Mouse (Mus musculus) testis, adult 10 weeks (tissue): Measurements from ENCODE around the gene Gm34653. TPM values are rescaled to one million over a fixed set of nuclear protein-coding genes. Genes with fewer than 3 reads are reported as not detected.

Source experiments
- polyA plus RNA-seq: library from polyadenylated mRNA; stranded (reverse); fragments of 350-450 nt; fragmentation: Illumina TruSeq; extraction: RNeasy Lipid Tissue Mini Kit (QIAGEN cat#74804); gene quantifications from one replicate; pipeline ENCODE4 v1.2.3, GENCODE M21; 2014; ENCODE audit warnings: low read depth, low replicate concordance

Gene Gm34653
- polyA plus RNA-seq: 0.17 TPM

GRCm38 (mm10) chr2:34832766-34833457 lies at the start of gene Gm34653:
Gm34653 (plus strand) TSS chr2:34833007.

GRCm38 (mm10) chr2:34799357-34800256 lies 33.2 kb upstream of the Gm34653 start, which contains the start of gene Rabepk:
Rabepk (minus strand) TSS chr2:34799912.

GRCm38 (mm10) chr2:34825827-34826459 lies 6.9 kb upstream of the Gm34653 start, which contains the start of gene Fbxw2:
Fbxw2 (minus strand) TSS chr2:34826311.

GRCm38 (mm10) chr2:34874271-34874670 lies 41.5 kb downstream of the Gm34653 start, which contains the start of gene Cutal:
Cutal (plus strand) TSS chr2:34874396.

GRCm38 (mm10) chr2:34874816-34875345 lies 42.1 kb downstream of the Gm34653 start, which contains the start of gene Psmd5:
Psmd5 (minus strand) TSS chr2:34874968.

Other genes with a start within 250 kb of the Gm34653 start
- gene Gapvd1, start 77.8 kb upstream of the Gm34653 start, polyA plus RNA-seq: 48.2 TPM
- 939 TPM for gene Hspa5, start 61.0 kb upstream of the Gm34653 start, polyA plus RNA-seq
- 53.7 TPM for gene Rabepk, start 33.1 kb upstream of the Gm34653 start, polyA plus RNA-seq
- 28.6 TPM for gene Fbxw2, start 6.7 kb upstream of the Gm34653 start, polyA plus RNA-seq
- 0.41 TPM for gene Cutal, start 41.4 kb downstream of the Gm34653 start, polyA plus RNA-seq
- 14.2 TPM for gene Psmd5, start 42.0 kb downstream of the Gm34653 start, polyA plus RNA-seq
- not detected for gene Phf19, start 81.0 kb downstream of the Gm34653 start, polyA plus RNA-seq
- 0.73 TPM for gene Traf1, start 128.8 kb downstream of the Gm34653 start, polyA plus RNA-seq
- 2.1 TPM for gene Hc, start 228.4 kb downstream of the Gm34653 start, polyA plus RNA-seq